Mouse (Mus musculus): ENCODE measurements around the gene Wnt1. TPM values are rescaled to one million over a fixed set of nuclear protein-coding genes. Genes with fewer than 3 reads are reported as not detected.

Wnt1 gene
- polyA plus RNA-seq, 1 experiment from 2014 or later: 1.0 TPM

GRCm38 (mm10) chr15:98818171-98818570 lies 28.5 kb downstream of the Wnt1 start:
- Histone ChIP-seq H3K4me3 (no peak overlapping the region), H3K4me1 (no peaks in the 10 kb centered on the region), H3K9me3 (no peaks in the 10 kb centered on the region), H3K27ac (replicated peaks) (no peak overlapping the region), H3K36me3 (replicated peaks) (peaks cover 74% of the 10 kb centered on the region), H3K27me3 (replicated peaks; ENCODE audit: low read depth, poor library complexity, severe bottlenecking) (no peaks in the 10 kb centered on the region)
- DNase-seq (ENCODE audit: low spot score): no peak
- 92% methylated on average over 7 of the region's 7 CpGs for WGBS

GRCm38 (mm10) chr15:98820937-98821336 lies 31.3 kb downstream of the Wnt1 start:
- WGBS: 86% methylated on average over 4 of the region's 4 CpGs
- Histone ChIP-seq H3K36me3 (replicated peaks) (peaks cover 74% of the 10 kb centered on the region), H3K9me3 (no peaks in the 10 kb centered on the region)

GRCm38 (mm10) chr15:98821403-98821802 lies 31.7 kb downstream of the Wnt1 start:
- Histone ChIP-seq H3K9me3 (no peaks in the 10 kb centered on the region), H3K4me3 (no peak overlapping the region), H3K27ac (replicated peaks) (no peak overlapping the region), H3K27me3 (replicated peaks; ENCODE audit: low read depth, poor library complexity, severe bottlenecking) (no peaks in the 10 kb centered on the region), H3K36me3 (replicated peaks) (peaks cover 73% of the 10 kb centered on the region), H3K4me1 (no peaks in the 10 kb centered on the region)
- peak; percentile 30 for DNase-seq (ENCODE audit: low spot score)
- WGBS: 30% methylated on average over 10 of the region's 10 CpGs

More at GRCm38 (mm10) chr15:98820937-98821336, 31.3 kb downstream of the Wnt1 start:
- Histone ChIP-seq H3K4me1 (no peaks in the 10 kb centered on the region), H3K4me3 (no peak overlapping the region), H3K27ac (replicated peaks) (no peak overlapping the region), H3K27me3 (replicated peaks; ENCODE audit: low read depth, poor library complexity, severe bottlenecking) (no peaks in the 10 kb centered on the region)
- no peak for DNase-seq (ENCODE audit: low spot score)

GRCm38 (mm10) chr15:98822147-98822546 lies 32.5 kb downstream of the Wnt1 start:
- Histone ChIP-seq H3K4me3 (no peak overlapping the region), H3K9me3 (no peaks in the 10 kb centered on the region), H3K27me3 (replicated peaks; ENCODE audit: low read depth, poor library complexity, severe bottlenecking) (no peaks in the 10 kb centered on the region), H3K36me3 (replicated peaks) (peaks cover 67% of the 10 kb centered on the region), H3K4me1 (no peaks in the 10 kb centered on the region), H3K27ac (replicated peaks) (no peak overlapping the region)
- DNase-seq (ENCODE audit: low spot score): no peak
- 90% methylated on average over 5 of the region's 5 CpGs for WGBS

GRCm38 (mm10) chr15:98823434-98823833 lies 33.8 kb downstream of the Wnt1 start:
- no peak for DNase-seq (ENCODE audit: low spot score)
- Histone ChIP-seq H3K27me3 (replicated peaks; ENCODE audit: low read depth, poor library complexity, severe bottlenecking) (no peaks in the 10 kb centered on the region), H3K4me1 (no peaks in the 10 kb centered on the region), H3K27ac (replicated peaks) (no peak overlapping the region), H3K36me3 (replicated peaks) (peaks cover 68% of the 10 kb centered on the region), H3K4me3 (no peak overlapping the region), H3K9me3 (no peaks in the 10 kb centered on the region)
- WGBS: 75% methylated on average over 3 of the region's 3 CpGs

- Histone ChIP-seq H3K9me3 (no peaks in the 10 kb centered on the region), H3K27ac (replicated peaks) (no peak overlapping the region), H3K4me3 (no peak overlapping the region), H3K27me3 (replicated peaks; ENCODE audit: low read depth, poor library complexity, severe bottlenecking) (no peaks in the 10 kb centered on the region), H3K36me3 (replicated peaks) (peaks cover 43% of the 10 kb centered on the region), H3K4me1 (peaks cover 21% of the 10 kb centered on the region)
- DNase-seq (ENCODE audit: low spot score): no peak
- WGBS: 92% methylated on average over 7 of the region's 7 CpGs
Observed at GRCm38 (mm10) chr15:98827611-98828011, 38.0 kb downstream of the Wnt1 start.

- Histone ChIP-seq H3K4me3 (peak within 1 kb of the TSS; percentile 87), H3K9me3 (no peaks in the 10 kb centered on the region), H3K27ac (replicated peaks) (peak within 1 kb of the TSS; percentile 92), H3K36me3 (replicated peaks) (peaks cover 46% of the 10 kb centered on the region), H3K4me1 (peaks cover 24% of the 10 kb centered on the region), H3K27me3 (replicated peaks; ENCODE audit: low read depth, poor library complexity, severe bottlenecking) (no peaks in the 10 kb centered on the region)
- peak; percentile 98 for DNase-seq (ENCODE audit: low spot score)
- under 1% methylated on average over 66 of the region's 66 CpGs for WGBS
Observed at GRCm38 (mm10) chr15:98830736-98831683, 41.4 kb downstream of the Wnt1 start, which contains the start of gene Prkag1. Gene Prkag1, minus strand, starts transcription at chr15:98831521.

GRCm38 (mm10) chr15:98831684-98832035 lies 42.0 kb downstream of the Wnt1 start:
- Histone ChIP-seq H3K36me3 (replicated peaks) (peaks cover 53% of the 10 kb centered on the region), H3K9me3 (no peaks in the 10 kb centered on the region), H3K4me1 (peaks cover 24% of the 10 kb centered on the region), H3K4me3 (peak overlapping the region; percentile 87), H3K27me3 (replicated peaks; ENCODE audit: low read depth, poor library complexity, severe bottlenecking) (no peaks in the 10 kb centered on the region), H3K27ac (replicated peaks) (peak overlapping the region; percentile 92)
- WGBS: 20% methylated on average over 9 of the region's 9 CpGs
- no peak for DNase-seq (ENCODE audit: low spot score)

GRCm38 (mm10) chr15:98832161-98833058 lies 42.8 kb downstream of the Wnt1 start:
- H3K9me3 ChIP-seq: no peaks in the 10 kb centered on the region
- peaks cover 24% of the 10 kb centered on the region for H3K4me1 ChIP-seq
- no peak overlapping the region for H3K27ac ChIP-seq (replicated peaks)
- H3K27me3 ChIP-seq (replicated peaks; ENCODE audit: low read depth, poor library complexity, severe bottlenecking): no peaks in the 10 kb centered on the region
- 69% methylated on average over 12 of the region's 12 CpGs for WGBS
- H3K4me3 ChIP-seq: peak overlapping the region; percentile 87
- H3K36me3 ChIP-seq (replicated peaks): peaks cover 60% of the 10 kb centered on the region
- DNase-seq (ENCODE audit: low spot score): no peak

- Histone ChIP-seq H3K9me3 (no peaks in the 10 kb centered on the region), H3K27ac (replicated peaks) (no peak overlapping the region), H3K27me3 (replicated peaks; ENCODE audit: low read depth, poor library complexity, severe bottlenecking) (no peaks in the 10 kb centered on the region), H3K4me1 (peaks cover 24% of the 10 kb centered on the region), H3K36me3 (replicated peaks) (peaks cover 63% of the 10 kb centered on the region), H3K4me3 (no peak overlapping the region)
- WGBS: 84% methylated on average over 11 of the region's 11 CpGs
- no peak for DNase-seq (ENCODE audit: low spot score)
Observed at GRCm38 (mm10) chr15:98833281-98833680, 43.6 kb downstream of the Wnt1 start.

- Histone ChIP-seq H3K9me3 (no peaks in the 10 kb centered on the region), H3K27ac (replicated peaks) (no peak overlapping the region), H3K4me3 (0 out of 2 replicates have a peak overlapping the region, but pooled peaks have one; percentile 0), H3K4me1 (peaks cover 24% of the 10 kb centered on the region), H3K27me3 (replicated peaks; ENCODE audit: low read depth, poor library complexity, severe bottlenecking) (no peaks in the 10 kb centered on the region), H3K36me3 (replicated peaks) (peaks cover 70% of the 10 kb centered on the region)
- WGBS: 88% methylated on average over 13 of the region's 13 CpGs
- DNase-seq (ENCODE audit: low spot score): no peak
Observed at GRCm38 (mm10) chr15:98834059-98834458, 44.4 kb downstream of the Wnt1 start.

- H3K36me3 ChIP-seq (replicated peaks): peaks cover 78% of the 10 kb centered on the region
- DNase-seq (ENCODE audit: low spot score): no peak
- peaks cover 15% of the 10 kb centered on the region for H3K4me1 ChIP-seq
- H3K4me3 ChIP-seq: no peak overlapping the region
- H3K9me3 ChIP-seq: no peaks in the 10 kb centered on the region
- H3K27me3 ChIP-seq (replicated peaks; ENCODE audit: low read depth, poor library complexity, severe bottlenecking): no peaks in the 10 kb centered on the region
- H3K27ac ChIP-seq (replicated peaks): no peak overlapping the region
- 92% methylated on average over 14 of the region's 14 CpGs for WGBS
Observed at GRCm38 (mm10) chr15:98835291-98835690, 45.6 kb downstream of the Wnt1 start.
